Mouse (Mus musculus) heart, embryonic 13.5 days (tissue): Measurements from ENCODE around the gene Tenm4. TPM values are rescaled to one million over a fixed set of nuclear protein-coding genes. Genes with fewer than 3 reads are reported as not detected.
A peak's percentile ranks its signal among the peaks of the same experiment; 100 is the strongest.

Experiments
- ATAC-seq: fragments of 200-750 bp; cut with Nextera tagmentation; 2 replicates; pipeline ENCODE4 v1.8.0; 2017; ENCODE audit warnings: moderate TSS enrichment; ENCODE audit not compliant: insufficient number of reproducible peaks, low FRiP score, low TSS enrichment; ENCODE audit errors: extremely low read depth
- H3K27ac ChIP-seq: fragments of 300-500 bp; sonication (generic); replicated peaks from 2 replicates; pipeline ENCODE4 v1.5.1; 2015; ENCODE audit warnings: moderate library complexity, mild to moderate bottlenecking, inconsistent platforms
- H3K27me3 ChIP-seq: fragments of 300-500 bp; sonication (generic); replicated peaks from 2 replicates; pipeline ENCODE4 v1.6.1; 2015; ENCODE audit warnings: mild to moderate bottlenecking, inconsistent platforms
- H3K36me3 ChIP-seq: fragments of 300-500 bp; sonication (generic); 2 replicates; pipeline ENCODE4 v1.6.1; 2015; ENCODE audit warnings: mild to moderate bottlenecking, inconsistent platforms
- H3K4me1 ChIP-seq: fragments of 300-500 bp; sonication (generic); 2 replicates; pipeline ENCODE4 v1.6.1; 2015; ENCODE audit warnings: inconsistent platforms
- H3K4me2 ChIP-seq: fragments of 300-500 bp; sonication (generic); 2 replicates; pipeline ENCODE4 v1.6.1; 2015; ENCODE audit warnings: inconsistent platforms, mild to moderate bottlenecking, moderate library complexity
- H3K4me3 ChIP-seq: fragments of 300-500 bp; sonication (generic); 2 replicates; pipeline ENCODE4 v1.5.1; 2015; ENCODE audit warnings: moderate library complexity, mild to moderate bottlenecking, inconsistent platforms
- H3K9ac ChIP-seq: fragments of 300-500 bp; sonication (generic); 2 replicates; pipeline ENCODE4 v1.6.1; 2015; ENCODE audit warnings: inconsistent platforms, mild to moderate bottlenecking, moderate library complexity
- H3K9me3 ChIP-seq: fragments of 300-500 bp; sonication (generic); 2 replicates; pipeline ENCODE4 v1.6.1; 2016; ENCODE audit warnings: inconsistent platforms
- WGBS: fragments of 180-500 bp; shearing (Covaris S2); methylation state at CpG from one replicate; pipeline ENCODE4 v1.1.7; 2015; ENCODE audit warnings: mixed read lengths; 5-methylcytosine and 5-hydroxymethylcytosine counted together
- polyA plus RNA-seq: library from polyadenylated mRNA; unstranded; fragments of >200 nt; fragmentation: Nextera tagmentation; extraction: Ambion mirVana; gene quantifications from 2 replicates; pipeline ENCODE4 v1.2.1, GENCODE M21; 2015

Tenm4 gene
- polyA plus RNA-seq, 1 experiment from 2014 or later, result 10.5 TPM

DNA sequence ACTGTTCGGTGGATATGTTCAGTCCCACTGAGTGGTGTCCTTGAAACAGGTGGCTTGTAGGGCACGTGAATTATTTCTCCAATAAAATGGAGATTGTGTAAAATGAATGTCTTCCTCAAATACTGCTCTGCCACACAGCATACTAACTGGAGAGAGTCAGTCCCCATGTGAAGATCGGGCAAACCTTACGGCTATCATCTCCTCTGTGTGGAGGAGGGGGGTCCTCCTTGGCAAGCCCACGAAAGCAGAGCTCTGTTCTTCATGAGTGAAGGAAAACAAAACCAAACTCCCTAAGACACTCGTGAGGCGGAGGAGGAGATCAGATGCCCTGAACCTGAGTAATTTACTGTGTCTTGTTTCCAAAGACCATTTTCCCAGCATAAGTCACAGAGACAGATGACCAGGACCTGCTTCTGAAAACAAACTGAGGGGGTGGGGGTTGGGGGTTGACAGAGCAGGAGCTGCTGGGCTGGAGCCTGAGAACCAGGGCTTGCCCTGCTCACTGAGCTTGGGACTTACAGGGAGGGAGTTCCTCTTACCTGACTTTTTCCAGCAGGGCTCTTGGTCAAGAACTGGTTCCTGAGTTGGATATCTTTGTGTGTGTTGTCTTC lies 464.9 kb downstream of the Tenm4 start:
- H3K27me3 ChIP-seq, result peaks cover 55% of the 10 kb centered on the region
- no peak overlapping the region for H3K4me2 ChIP-seq
- H3K4me3 ChIP-seq, result no peak overlapping the region
- no peaks in the 10 kb centered on the region for H3K36me3 ChIP-seq
- H3K9me3 ChIP-seq, result 0 out of 2 replicates have a peak, but pooled peaks cover 3% of the 10 kb centered on the region
- H3K27ac ChIP-seq, result no peak overlapping the region
- no peak for ATAC-seq
- 55% methylated on average over 7 of the region's 7 CpGs for WGBS
- H3K9ac ChIP-seq, result no peak overlapping the region
- peaks cover 10% of the 10 kb centered on the region for H3K4me1 ChIP-seq

DNA sequence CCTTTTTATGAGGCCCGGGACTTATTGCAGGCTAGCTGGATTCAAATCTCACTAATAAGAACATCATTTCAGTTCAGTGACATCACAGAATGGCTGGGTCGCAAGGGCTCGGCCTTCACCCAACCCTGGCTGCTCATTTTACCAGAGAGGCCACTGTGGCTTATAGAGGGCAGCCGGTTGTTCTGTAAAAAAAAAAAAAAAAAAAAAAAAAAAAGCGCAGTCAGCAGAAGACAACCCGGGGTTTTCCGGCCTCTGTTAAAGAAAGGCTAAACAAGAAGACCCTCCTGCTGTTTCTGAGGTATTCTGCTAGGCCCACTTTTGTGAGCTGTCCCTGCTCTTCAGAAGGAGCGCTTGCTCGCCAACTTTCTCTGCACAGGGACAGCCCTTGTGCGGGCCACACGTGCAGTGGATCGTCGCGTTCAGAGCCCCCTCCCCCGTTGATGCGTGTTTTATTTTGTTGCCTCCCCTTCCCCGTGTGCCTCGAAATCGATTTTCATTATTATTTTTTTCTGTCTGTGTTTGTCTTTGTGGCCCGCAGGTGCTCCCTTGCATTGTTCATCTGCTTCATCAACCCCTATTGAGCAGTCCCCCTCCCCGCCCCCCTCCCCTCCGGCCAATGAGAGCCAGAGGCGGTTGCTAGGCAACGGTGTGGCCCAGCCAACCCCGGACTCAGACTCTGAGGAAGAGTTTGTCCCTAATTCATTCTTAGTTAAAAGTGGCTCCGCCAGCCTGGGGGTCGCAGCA lies 472.6 kb downstream of the Tenm4 start:
- peak overlapping the region; percentile 45 for H3K4me3 ChIP-seq
- WGBS, result 5% methylated on average over 27 of the region's 27 CpGs
- H3K4me2 ChIP-seq, result peak overlapping the region; percentile 71
- H3K9ac ChIP-seq, result 0 out of 2 replicates have a peak overlapping the region, but pooled peaks have one; percentile 52
- H3K27ac ChIP-seq, result no peak overlapping the region
- no peaks in the 10 kb centered on the region for H3K9me3 ChIP-seq
- no peaks in the 10 kb centered on the region for H3K36me3 ChIP-seq
- H3K4me1 ChIP-seq, result peaks cover 39% of the 10 kb centered on the region
- peaks cover 88% of the 10 kb centered on the region for H3K27me3 ChIP-seq
- no peak for ATAC-seq

- Histone ChIP-seq H3K4me1 (peaks cover 44% of the 10 kb centered on the region), H3K27me3 (peaks cover 88% of the 10 kb centered on the region), H3K9ac (0 out of 2 replicates have a peak overlapping the region, but pooled peaks have one; percentile 52), H3K9me3 (no peaks in the 10 kb centered on the region), H3K4me3 (peak overlapping the region; percentile 45), H3K27ac (no peak overlapping the region), H3K36me3 (no peaks in the 10 kb centered on the region), H3K4me2 (peak overlapping the region; percentile 71)
- WGBS, result 21% methylated on average over 7 of the region's 7 CpGs
- no peak for ATAC-seq
These were observed 473.1 kb downstream of the Tenm4 start for GRCm38 (mm10) chr7:96644205-96644531.

- ATAC-seq, result no peak
- H3K27ac ChIP-seq, result no peak overlapping the region
- H3K27me3 ChIP-seq, result peaks cover 94% of the 10 kb centered on the region
- H3K4me1 ChIP-seq, result peaks cover 65% of the 10 kb centered on the region
- no peak overlapping the region for H3K9ac ChIP-seq
- 30% methylated on average over 4 of the region's 4 CpGs for WGBS
- H3K4me2 ChIP-seq, result no peak overlapping the region
- H3K36me3 ChIP-seq, result no peaks in the 10 kb centered on the region
- no peaks in the 10 kb centered on the region for H3K9me3 ChIP-seq
- no peak overlapping the region for H3K4me3 ChIP-seq
These were observed 476.6 kb downstream of the Tenm4 start for GRCm38 (mm10) chr7:96647657-96648056.

DNA sequence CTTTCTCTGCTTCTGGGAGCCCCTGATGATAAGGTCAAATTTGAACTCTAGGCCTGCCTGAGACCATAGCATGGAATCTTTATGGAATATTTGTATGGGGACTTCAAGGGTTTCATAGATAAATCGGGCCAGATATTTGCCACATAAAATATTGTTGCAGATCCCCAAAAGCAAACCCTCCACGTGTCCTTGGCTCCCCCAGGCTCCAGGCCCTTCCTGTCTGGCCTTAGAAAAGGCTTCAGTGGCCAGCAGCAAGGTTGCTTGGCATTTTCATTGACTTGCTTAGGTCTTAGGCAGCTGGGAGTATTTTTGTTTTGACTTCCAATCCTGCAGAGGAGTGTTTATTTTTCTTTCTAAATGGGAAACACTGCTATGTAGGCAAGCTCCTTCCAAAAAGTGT lies 477.6 kb downstream of the Tenm4 start:
- WGBS, result 58% methylated on average over 2 of the region's 2 CpGs
- Histone ChIP-seq H3K27ac (no peak overlapping the region), H3K27me3 (peaks cover 94% of the 10 kb centered on the region), H3K4me3 (no peak overlapping the region), H3K36me3 (no peaks in the 10 kb centered on the region), H3K4me1 (peaks cover 71% of the 10 kb centered on the region), H3K9me3 (no peaks in the 10 kb centered on the region), H3K4me2 (no peak overlapping the region), H3K9ac (no peak overlapping the region)
- ATAC-seq, result no peak

DNA sequence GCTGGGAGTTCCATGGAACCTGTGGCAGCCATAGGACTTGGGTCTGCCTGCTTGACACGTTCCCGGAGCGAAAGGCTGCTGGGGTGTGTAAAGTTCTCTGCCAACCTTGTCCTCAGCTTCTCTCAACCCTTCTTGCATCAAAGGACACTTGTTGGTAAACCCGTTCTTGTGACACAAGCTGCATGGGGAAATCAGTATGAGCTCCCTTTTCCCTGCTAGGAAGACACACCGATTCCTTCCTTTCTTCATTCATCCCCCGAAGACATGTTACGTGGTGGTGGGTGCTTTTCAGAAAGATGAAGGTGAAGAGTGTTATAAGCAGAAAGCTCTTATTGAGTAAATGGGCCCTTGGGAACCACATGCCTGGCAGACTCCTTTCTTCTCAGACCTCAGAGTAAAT lies 478.1 kb downstream of the Tenm4 start:
- H3K4me3 ChIP-seq, result no peak overlapping the region
- no peaks in the 10 kb centered on the region for H3K9me3 ChIP-seq
- peaks cover 72% of the 10 kb centered on the region for H3K4me1 ChIP-seq
- H3K27me3 ChIP-seq, result peaks cover 96% of the 10 kb centered on the region
- H3K4me2 ChIP-seq, result no peak overlapping the region
- WGBS, result 79% methylated on average over 7 of the region's 7 CpGs
- H3K27ac ChIP-seq, result no peak overlapping the region
- no peaks in the 10 kb centered on the region for H3K36me3 ChIP-seq
- H3K9ac ChIP-seq, result no peak overlapping the region
- no peak for ATAC-seq

DNA sequence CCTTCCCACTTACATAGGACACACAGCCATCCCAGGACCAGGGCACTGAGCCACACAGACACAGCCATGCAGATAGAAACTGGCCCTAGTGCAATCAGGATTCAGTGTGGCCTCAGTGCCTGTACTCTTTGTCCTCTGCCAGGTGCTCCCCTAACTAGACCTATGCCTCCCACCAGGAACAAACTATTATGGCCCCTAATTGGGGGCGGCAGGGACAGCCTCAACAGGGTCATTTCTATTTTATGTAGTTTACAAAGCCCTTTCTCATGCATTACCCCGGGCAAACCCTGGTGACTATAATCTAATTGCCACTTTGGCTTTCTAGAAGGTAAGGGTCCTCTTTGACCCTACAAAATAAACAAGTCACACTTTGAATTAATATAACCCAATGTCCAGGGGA lies 479.4 kb downstream of the Tenm4 start:
- Histone ChIP-seq H3K4me2 (no peak overlapping the region), H3K9me3 (no peaks in the 10 kb centered on the region), H3K27ac (no peak overlapping the region), H3K4me3 (no peak overlapping the region), H3K4me1 (peaks cover 72% of the 10 kb centered on the region), H3K27me3 (peaks cover 96% of the 10 kb centered on the region), H3K36me3 (no peaks in the 10 kb centered on the region), H3K9ac (0 out of 2 replicates have a peak overlapping the region, but pooled peaks have one; percentile 24)
- ATAC-seq, result no peak
- WGBS, result 66% methylated on average over 2 of the region's 2 CpGs

- Histone ChIP-seq H3K27me3 (peaks cover 93% of the 10 kb centered on the region), H3K4me3 (no peak overlapping the region), H3K27ac (no peak overlapping the region), H3K4me2 (no peak overlapping the region), H3K9me3 (no peaks in the 10 kb centered on the region), H3K36me3 (no peaks in the 10 kb centered on the region), H3K4me1 (peaks cover 72% of the 10 kb centered on the region), H3K9ac (0 out of 2 replicates have a peak overlapping the region, but pooled peaks have one; percentile 24)
- 38% methylated on average over 6 of the region's 6 CpGs for WGBS
- ATAC-seq, result no peak
These were observed 480.0 kb downstream of the Tenm4 start for GRCm38 (mm10) chr7:96651055-96651454.

GRCm38 (mm10) chr7:96651626-96652341 lies 480.7 kb downstream of the Tenm4 start:
- 27% methylated on average over 6 of the region's 6 CpGs for WGBS
- Histone ChIP-seq H3K36me3 (no peaks in the 10 kb centered on the region), H3K9ac (no peak overlapping the region), H3K27me3 (peaks cover 94% of the 10 kb centered on the region), H3K4me1 (peaks cover 78% of the 10 kb centered on the region), H3K4me3 (no peak overlapping the region), H3K9me3 (no peaks in the 10 kb centered on the region), H3K4me2 (no peak overlapping the region), H3K27ac (no peak overlapping the region)
- no peak for ATAC-seq

DNA sequence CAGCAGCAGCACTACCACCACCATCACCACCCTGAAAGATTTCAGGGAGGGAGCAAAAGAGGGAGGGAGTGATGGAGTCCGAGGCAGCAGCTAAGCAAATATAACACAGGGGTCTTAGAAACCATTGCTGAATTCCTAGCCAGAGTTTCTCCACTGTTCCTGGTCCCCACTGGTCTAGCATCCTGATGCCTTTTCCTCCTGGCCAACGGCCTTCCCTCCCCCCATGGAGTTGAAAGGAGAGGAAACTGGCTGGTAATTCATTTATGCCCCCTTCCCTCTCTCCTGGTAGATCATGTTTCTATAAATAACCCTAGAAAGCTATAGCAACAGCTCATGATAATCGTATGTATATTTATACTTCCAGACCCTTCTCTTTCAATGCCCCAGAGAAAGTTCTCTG lies 481.8 kb downstream of the Tenm4 start:
- Histone ChIP-seq H3K27ac (no peak overlapping the region), H3K27me3 (peaks cover 93% of the 10 kb centered on the region), H3K9ac (no peak overlapping the region)

GRCm38 (mm10) chr7:96654206-96654605 lies 483.2 kb downstream of the Tenm4 start:
- no peak overlapping the region for H3K4me2 ChIP-seq
- no peak overlapping the region for H3K4me3 ChIP-seq
- no peaks in the 10 kb centered on the region for H3K36me3 ChIP-seq
- H3K27me3 ChIP-seq, result peaks cover 95% of the 10 kb centered on the region
- no peak overlapping the region for H3K9ac ChIP-seq
- H3K9me3 ChIP-seq, result no peaks in the 10 kb centered on the region
- WGBS, result 57% methylated on average over 2 of the region's 2 CpGs
- H3K27ac ChIP-seq, result no peak overlapping the region
- no peak for ATAC-seq
- peaks cover 74% of the 10 kb centered on the region for H3K4me1 ChIP-seq

More for the DNA sequence above, 481.8 kb downstream of the Tenm4 start:
- Histone ChIP-seq H3K36me3 (no peaks in the 10 kb centered on the region), H3K4me1 (peaks cover 78% of the 10 kb centered on the region), H3K9me3 (no peaks in the 10 kb centered on the region), H3K4me2 (peak overlapping the region; percentile 13; the same call in 1 of the 2 replicates), H3K4me3 (no peak overlapping the region)
- 9% methylated on average over 3 of the region's 3 CpGs for WGBS
- no peak for ATAC-seq
